Mouse (Mus musculus) ovary, postnatal 14 days (tissue): ENCODE data around the gene Ccdc18.
"Not testable (repeated sequence)": the region's sequence is repeated elsewhere in the genome, so short reads cannot be mapped to it uniquely, and the experiment has no call there.

Experiments
- DNase-seq: peaks from one replicate; pipeline ENCODE4 v3.0.0; 2022; ENCODE audit warnings: low spot score

Ccdc18 gene

GRCm38 (mm10) chr5:108132441-108133243 lies at the start of gene Ccdc18, which contains the start of gene Tmed5:
Ccdc18 (plus strand) TSS chr5:108132875.
Tmed5 (minus strand) TSS chr5:108132620.
- peak; percentile 92 for DNase-seq

GRCm38 (mm10) chr5:108085440-108085839 lies 47.2 kb upstream of the Ccdc18 start:
- DNase-seq, result no peak

- DNase-seq, result not testable (repeated sequence)
Measured at GRCm38 (mm10) chr5:108092731-108093130, 39.9 kb upstream of the Ccdc18 start.

- no peak for DNase-seq
Measured at GRCm38 (mm10) chr5:108097676-108098075, 35.0 kb upstream of the Ccdc18 start.

GRCm38 (mm10) chr5:108100196-108100595 lies 32.5 kb upstream of the Ccdc18 start:
- DNase-seq, result no peak

- DNase-seq, result no peak
Measured at GRCm38 (mm10) chr5:108104306-108104705, 28.4 kb upstream of the Ccdc18 start.

- no peak for DNase-seq
Measured at GRCm38 (mm10) chr5:108109346-108109745, 23.3 kb upstream of the Ccdc18 start.

- DNase-seq, result no peak
Measured at GRCm38 (mm10) chr5:108117693-108118092, 15.0 kb upstream of the Ccdc18 start.

GRCm38 (mm10) chr5:108120221-108120900 lies 12.3 kb upstream of the Ccdc18 start:
- no peak for DNase-seq

- DNase-seq, result peak; percentile 15
Measured at GRCm38 (mm10) chr5:108131849-108132440, 730 bp upstream of the Ccdc18 start.

GRCm38 (mm10) chr5:108152592-108152991 lies 19.9 kb downstream of the Ccdc18 start:
- no peak for DNase-seq

GRCm38 (mm10) chr5:108160796-108161195 lies 28.1 kb downstream of the Ccdc18 start:
- no peak for DNase-seq

GRCm38 (mm10) chr5:108163695-108164094 lies 31.0 kb downstream of the Ccdc18 start:
- DNase-seq, result peak; percentile 4

GRCm38 (mm10) chr5:108184050-108184449 lies 51.4 kb downstream of the Ccdc18 start:
- DNase-seq, result no peak

- DNase-seq, result no peak
Measured at GRCm38 (mm10) chr5:108188967-108189366, 56.3 kb downstream of the Ccdc18 start.

- DNase-seq, result no peak
Measured at GRCm38 (mm10) chr5:108206008-108206407, 73.3 kb downstream of the Ccdc18 start.

GRCm38 (mm10) chr5:108211512-108211911 lies 78.8 kb downstream of the Ccdc18 start:
- DNase-seq, result no peak

GRCm38 (mm10) chr5:108214928-108215327 lies 82.3 kb downstream of the Ccdc18 start:
- no peak for DNase-seq

- no peak for DNase-seq
Measured at GRCm38 (mm10) chr5:108224077-108224476, 91.4 kb downstream of the Ccdc18 start.

GRCm38 (mm10) chr5:108226159-108226558 lies 93.5 kb downstream of the Ccdc18 start:
- no peak for DNase-seq

- no peak for DNase-seq
Measured at GRCm38 (mm10) chr5:108246314-108246765, 113.7 kb downstream of the Ccdc18 start.

- no peak for DNase-seq
Measured at GRCm38 (mm10) chr5:108250033-108250432, 117.4 kb downstream of the Ccdc18 start.

- DNase-seq, result no peak
Measured at GRCm38 (mm10) chr5:108255259-108255658, 122.6 kb downstream of the Ccdc18 start.
